Mouse (Mus musculus): ENCODE measurements around the gene Gm5269. TPM values are rescaled to one million over a fixed set of nuclear protein-coding genes. Genes with fewer than 3 reads are reported as not detected.

Gene Gm5269
- total RNA-seq, 2 experiments from 2014 or later = not detected

Other genes starting within 250 kb of the Gm5269 start
- 185 and 197 TPM in 2 replicates for gene Wdr75, start 95.1 kb downstream of the Gm5269 start, total RNA-seq (2014; fragmentation: Nextera tagmentation)
- 135 and 149 TPM in 2 replicates for gene Wdr75, start 95.1 kb downstream of the Gm5269 start, total RNA-seq (2017)
- 70.2 and 91.8 TPM in 2 replicates for gene Slc40a1, start 36.2 kb upstream of the Gm5269 start, total RNA-seq (2014; fragmentation: Nextera tagmentation)
- 155 and 167 TPM in 2 replicates for gene Slc40a1, start 36.2 kb upstream of the Gm5269 start, total RNA-seq (2017)
- not detected in 2 replicates for gene Dnah7b, start 176.0 kb upstream of the Gm5269 start, total RNA-seq (2014; fragmentation: Nextera tagmentation)
- gene Dnah7b, start 176.0 kb upstream of the Gm5269 start, total RNA-seq (2017) = not detected in 2 replicates

All from megakaryocyte-erythroid progenitor cell, adult 5-6 weeks (primary cell).